Mouse (Mus musculus) MEL-GATA-1-ER (cell line): ENCODE measurements around the gene Scmh1.
"Not testable (repeated sequence)": the region's sequence is repeated elsewhere in the genome, so short reads cannot be mapped to it uniquely, and the experiment has no call there.

Source experiments
- DNase-seq: peaks from one replicate; pipeline ENCODE4 v3.0.0-alpha.2; 2012; ENCODE audit warnings: low read depth; ENCODE audit errors: extremely low read depth

Gene Scmh1

DNA sequence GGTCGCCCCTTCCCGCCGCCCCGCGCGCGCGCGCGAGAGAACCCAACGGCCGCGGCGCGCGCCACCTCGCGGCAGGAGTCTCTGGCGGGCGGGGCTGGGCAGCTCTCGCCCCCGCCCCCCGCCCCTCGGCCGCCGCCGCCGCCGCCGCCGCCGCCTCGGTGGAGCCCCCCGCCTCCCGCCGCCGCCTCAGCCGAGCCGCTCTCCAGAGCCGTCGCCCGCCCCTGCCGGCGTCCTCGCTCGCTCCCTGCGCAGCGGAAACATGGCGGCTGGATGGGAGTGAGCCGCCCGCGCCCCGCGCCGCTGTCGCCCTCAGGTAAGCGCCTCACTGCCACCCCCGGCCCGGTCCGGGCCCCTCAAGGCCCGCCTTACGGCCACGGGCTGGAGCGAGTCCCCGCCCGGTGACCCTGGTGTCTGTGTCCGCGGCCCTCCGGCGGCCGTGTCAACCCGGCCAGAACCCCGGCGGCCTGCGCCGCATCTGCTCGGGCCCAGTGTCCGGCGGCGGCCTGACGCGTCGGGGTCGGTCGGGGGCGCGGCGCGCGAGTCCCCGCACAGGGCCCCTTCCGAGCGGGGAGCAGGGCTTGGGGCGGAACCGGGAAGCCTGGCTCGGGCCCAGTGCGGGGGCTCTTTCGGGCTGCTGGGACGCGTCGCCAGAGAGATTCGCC lies at the start of gene Scmh1:
TSS of gene Scmh1 (plus strand) at position 138 of the 662 bp plus-strand sequence.
- DNase-seq: no peak

DNA sequence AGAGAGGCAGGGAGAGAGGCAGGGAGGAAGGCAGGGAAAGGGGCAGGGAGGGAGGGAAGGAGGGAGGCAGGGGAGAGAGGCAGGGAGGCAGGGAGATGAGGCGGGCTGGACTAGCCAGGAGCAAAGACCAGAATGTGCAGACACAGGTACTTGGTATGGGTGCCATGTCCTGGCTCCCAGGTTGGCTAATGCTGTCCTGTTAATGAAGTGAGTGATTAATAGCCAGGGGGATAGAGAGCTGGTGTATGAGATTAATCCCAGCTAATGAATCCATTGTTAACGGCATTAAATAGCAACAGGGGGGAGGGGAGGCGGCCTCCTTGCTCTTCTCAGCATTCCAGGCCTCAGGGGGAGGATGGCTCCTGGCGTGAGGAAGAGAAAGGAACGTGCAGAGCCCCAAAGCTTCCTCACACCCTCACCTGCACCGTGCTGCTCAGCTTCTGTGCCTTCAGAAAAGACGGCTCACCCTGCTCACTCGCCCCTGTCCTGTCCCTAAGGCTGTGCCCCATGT lies 45.0 kb upstream of the Scmh1 start:
- no peak for DNase-seq

DNA sequence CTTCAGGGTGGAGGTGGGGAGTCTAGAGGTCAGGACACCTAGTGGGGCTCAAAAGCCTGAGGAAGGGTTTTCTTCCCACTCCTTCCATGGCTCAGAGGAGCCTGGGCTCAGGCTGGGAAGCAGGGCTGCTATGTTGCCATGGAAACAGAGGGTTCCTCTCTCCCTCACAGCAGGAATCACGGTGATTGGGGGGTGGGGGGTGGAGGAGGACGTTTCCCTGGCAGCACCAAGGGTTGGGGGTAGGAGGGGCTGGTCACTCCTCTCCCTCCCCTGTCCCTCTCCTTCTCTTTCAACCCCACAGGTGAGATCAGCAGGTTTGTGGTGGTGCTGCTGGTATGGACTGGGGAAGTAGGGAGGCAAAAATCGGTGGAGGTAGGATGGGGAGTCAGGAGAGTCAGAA lies 40.4 kb upstream of the Scmh1 start:
- no peak for DNase-seq

DNA sequence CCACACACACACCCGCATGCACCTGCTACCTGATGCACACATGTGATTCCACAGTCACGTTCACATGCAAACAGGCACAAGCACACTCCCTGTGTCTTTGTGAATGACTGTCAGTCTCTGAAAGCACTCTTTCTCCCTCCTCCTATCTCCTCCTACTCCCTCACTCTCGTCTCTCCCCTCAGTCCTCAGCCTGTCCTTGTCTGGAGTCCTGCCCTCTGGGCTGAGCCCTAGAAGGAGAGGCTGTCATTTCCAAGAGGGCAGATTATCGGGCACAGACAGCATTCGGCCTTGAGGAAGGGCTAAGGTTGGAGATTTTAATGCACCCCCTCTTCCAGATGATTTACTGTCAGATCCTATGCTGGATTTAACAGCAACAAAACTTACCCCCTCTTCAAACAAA lies 39.6 kb upstream of the Scmh1 start:
- no peak for DNase-seq

DNA sequence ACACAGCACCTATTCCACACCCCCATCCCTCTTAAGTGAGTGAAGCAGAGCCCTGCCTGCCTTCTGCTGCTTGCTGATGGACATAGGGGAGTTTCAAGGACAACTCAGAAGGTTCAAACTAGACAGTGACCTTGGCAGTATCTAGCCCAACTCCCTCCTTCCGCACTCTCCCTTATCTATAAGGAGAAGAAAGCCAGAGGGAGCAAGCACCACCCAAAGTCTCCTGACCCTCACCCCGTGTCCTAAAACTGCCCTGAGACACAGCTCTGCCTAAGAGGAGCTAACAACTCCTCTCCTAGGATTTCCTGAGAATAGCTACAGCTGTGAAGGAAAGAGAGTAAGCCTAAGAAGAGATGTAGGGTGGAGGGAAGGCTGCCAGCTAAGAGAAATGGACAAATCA lies 37.0 kb upstream of the Scmh1 start:
- DNase-seq: no peak

DNA sequence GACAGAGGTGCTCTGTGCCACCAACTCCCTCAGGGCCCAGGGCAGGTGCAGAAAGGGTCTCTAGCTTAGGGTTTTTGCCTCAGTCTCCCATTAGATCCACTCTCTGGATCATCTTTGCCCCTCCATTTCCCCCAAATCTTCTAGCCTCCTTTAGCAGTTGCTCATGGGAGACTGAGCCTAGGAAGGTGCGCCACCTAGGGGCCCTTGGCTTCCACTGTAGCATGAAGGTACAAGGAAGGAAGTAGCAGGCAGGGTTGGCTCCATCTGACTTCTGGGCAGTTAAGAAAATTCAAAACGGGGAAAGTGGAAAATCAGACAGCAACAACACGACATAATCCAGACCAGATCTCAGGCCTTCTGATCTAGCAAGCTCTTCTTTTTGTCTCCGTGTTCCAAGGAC lies 36.4 kb upstream of the Scmh1 start:
- DNase-seq: peak; percentile 52

DNA sequence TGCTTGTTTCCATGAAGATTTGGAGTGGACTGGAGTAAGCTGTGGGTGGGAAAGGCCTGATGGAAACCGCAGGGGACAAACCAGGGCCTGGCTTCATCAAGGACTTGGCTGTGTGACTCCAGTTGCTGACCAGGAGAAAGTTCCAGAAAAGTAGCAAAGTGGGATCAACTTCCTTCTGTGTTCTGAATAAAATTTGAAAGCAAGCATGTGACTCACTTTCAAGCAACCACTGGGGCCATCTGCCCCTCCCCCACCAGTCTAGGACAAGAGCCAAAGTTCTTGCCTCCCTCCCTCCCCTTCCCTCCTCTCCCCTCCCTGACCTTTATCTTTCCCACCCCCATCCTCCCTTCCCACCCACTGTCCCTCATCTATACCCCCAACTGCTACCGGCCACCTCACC lies 35.9 kb upstream of the Scmh1 start:
- no peak for DNase-seq

DNA sequence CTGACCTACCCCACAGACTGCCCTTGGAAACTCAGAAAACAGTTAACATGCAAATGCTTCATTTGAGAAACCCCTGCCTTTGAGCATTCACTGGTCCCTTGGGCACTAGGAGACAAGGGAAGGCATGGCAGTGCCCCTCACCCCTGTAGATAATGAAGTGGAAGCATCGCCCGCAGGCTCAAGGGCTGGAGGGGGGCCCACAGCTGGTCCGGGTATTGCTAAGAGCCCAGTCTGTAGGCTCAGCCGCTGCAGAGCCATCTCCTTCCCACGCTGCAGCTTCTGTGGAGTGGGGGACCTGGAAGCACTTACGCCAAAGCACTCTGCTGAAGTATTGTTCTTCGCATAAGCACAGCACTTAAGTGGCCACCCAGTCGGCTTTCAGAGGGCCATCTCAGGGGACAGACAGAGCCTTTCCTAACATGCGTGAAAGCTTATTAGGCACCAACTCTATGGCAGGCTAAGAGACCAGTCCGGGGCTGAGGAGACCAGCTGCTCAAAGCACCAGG lies 35.2 kb upstream of the Scmh1 start:
- no peak for DNase-seq

DNA sequence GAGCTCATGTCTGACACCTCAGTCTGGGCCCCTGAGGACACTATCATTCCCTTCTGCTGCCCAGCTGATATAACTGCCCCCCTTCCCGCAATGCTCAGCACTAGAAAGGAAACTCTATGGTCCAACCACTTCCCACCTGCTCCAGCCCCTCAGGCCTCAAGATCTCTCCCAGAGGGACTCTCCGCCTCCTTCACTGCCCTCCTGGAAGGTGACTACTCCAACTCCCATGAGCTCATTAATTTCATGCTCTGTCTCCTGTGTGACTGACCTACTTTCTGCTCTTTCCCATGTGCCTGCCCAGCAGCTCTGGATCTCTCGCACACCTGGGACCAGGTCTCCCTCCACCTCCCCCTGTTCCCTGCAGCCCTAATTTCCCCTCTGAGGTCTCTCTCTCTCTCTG lies 32.2 kb upstream of the Scmh1 start:
- DNase-seq: no peak

DNA sequence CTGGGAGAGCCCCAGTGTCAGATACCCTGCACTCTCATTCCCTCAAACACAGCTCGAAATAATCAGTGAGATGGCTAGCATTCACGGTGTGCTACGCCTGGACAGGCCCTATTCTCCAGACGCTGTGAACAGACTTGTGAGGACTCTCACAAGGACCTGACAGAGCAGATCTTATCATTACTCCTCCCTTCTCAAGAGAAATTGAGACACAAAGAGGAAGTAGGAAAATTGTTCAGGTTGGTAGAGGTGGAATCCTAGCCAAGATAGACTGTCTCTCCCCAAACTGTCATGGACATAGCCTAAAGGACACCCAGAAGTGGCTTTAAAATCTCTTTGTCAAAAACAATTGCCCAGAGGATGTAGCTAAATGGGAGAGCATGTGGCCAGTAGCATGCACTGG lies 31.3 kb upstream of the Scmh1 start:
- peak; percentile 20 for DNase-seq

DNA sequence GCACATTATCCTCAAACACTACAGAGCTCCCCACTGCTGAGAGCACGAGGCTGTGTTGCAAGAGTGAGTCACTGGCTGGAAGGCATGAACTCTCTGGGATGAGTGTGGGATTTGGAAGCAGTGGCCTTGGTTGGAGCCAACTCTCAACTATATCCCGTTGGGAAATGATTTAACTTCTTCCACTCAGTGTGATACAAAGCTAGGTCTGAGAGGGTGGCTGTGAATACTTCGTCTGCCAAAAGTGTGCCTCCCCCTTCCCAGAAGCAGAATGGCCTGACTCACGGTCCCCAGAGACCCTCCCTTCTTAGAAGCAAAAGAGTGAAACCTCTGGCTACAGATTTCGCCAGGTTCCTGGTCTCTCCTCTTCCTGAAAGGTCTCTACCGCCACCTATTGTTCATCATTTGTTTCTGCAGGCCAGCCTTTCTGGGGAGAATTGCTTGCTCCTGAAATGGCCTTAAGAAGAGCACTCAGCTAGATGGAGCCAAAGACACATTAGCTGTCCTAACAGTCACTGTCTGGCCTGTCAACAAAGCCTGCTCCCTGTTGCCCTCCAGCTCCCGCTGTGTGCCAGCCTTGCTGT lies 24.2 kb upstream of the Scmh1 start:
- peak; percentile 84 for DNase-seq

DNA sequence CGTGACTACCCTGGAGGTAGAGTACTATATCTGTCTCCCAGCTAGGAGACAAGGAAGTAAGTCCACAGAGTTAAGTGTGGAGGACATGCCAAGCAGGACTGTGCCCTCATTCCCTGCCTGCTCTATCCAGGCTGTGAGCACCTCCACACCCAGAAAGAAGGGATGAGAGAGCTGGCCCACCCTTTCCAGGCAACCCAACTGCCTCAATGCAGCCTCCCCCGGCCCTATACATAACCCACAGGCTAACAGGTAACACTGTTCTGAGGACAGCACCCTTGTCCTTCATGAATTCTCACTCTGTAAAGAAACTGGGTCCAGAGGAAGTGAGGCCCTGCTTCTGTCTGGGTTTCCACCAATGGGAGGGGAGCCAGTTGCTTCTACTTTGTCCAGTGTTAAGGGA lies 19.6 kb upstream of the Scmh1 start:
- DNase-seq: no peak

DNA sequence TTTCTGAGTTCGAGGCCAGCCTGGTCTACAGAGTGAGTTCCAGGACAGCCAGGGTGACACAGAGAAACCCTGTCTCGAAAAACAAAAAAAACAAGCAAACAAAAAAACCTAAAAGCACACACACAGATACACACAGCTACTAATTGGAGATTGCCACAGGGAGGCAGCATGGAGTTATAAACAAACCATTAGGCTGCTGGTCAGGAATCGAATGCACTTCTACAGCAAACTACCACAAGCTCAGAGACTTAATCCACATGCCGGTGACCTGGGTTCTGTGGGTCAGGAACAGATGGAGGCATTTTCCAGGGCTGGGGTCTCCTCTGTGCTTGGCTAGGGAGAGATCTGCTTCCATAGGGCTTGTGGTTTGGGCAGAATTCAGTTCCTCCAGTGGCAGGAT lies 17.6 kb upstream of the Scmh1 start:
- DNase-seq: no peak

DNA sequence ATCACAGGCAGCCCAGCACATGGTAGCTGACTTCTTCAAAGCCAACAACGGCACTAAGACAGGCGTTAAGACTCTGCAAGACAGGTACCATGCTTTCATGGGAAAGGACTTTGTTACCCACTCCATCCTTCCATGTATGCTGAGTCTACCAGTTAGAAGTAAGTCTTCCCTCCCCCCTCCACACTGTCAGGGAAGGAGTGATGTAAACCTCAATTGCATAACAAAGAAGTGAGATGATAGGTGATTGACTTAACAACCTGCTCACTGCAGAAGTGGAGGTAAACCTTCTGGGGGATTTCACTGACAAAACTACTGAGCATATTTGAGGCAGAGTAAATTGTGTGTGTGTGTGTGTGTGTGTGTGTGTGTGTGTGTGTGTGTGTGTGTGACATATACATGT lies 17.1 kb upstream of the Scmh1 start:
- no peak for DNase-seq

DNA sequence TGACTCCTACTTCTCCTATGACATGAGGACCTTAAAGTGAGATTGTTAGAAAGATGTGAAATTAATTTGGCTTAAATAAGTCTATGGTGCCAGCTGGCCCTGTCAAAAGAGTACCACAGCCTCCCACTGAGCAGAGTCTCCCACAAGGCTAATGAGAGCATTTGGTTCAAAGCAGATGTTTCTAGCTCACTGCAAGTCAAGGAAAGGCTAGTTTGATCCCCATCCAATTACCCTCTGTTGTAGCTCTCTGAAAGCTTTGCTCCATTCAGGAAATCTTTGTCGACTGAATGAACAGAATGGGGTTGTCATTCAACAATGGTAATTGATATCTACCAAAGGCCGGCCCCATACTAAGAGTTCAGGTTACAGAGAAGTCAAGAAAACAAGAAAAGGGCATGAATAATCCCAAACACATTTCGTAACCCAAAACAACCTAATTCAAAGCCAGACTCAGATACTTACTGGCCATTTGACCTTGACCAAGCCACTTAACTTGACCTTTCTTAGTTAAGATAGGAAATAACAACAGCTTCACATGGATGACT lies 16.0 kb upstream of the Scmh1 start:
- no peak for DNase-seq

DNA sequence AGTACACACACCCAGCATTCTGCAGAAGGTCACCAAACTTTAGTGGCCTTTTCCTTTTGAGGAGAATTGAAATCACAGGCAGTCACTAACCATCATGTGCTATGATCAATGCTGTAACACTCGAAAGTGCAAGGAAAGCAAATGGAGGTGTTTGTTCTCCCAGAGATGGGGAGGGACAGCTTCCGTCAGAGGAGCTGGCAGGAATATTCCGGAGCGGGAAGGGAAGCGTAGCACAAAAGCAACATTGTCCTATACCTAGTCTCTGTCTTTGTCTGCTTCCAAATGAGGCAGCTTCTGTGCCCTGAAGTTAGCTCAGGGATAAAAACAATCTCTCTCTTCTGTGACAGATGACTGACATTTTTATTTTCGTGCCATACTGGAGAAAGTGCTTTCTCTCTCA lies 15.5 kb upstream of the Scmh1 start:
- no peak for DNase-seq

DNA sequence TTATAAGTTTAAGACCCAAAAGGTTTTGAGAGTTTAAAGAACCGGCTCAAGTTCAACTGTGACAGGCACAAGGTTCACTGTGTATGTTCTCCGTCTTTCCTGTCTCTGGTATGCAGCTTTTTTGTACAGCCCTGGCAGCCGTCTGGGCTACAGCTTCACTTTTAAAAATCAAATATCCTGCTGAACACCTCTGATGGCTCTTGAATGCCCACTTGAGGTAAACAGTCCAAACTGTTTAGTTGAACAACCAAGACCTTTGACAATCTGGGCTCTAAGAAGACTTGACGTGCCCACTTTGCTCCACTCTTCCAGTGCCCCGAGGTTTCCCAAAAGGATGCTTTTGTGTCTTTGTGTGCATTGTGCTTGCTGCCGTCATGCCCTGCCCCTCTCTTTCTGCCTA lies 13.5 kb upstream of the Scmh1 start:
- DNase-seq: no peak

DNA sequence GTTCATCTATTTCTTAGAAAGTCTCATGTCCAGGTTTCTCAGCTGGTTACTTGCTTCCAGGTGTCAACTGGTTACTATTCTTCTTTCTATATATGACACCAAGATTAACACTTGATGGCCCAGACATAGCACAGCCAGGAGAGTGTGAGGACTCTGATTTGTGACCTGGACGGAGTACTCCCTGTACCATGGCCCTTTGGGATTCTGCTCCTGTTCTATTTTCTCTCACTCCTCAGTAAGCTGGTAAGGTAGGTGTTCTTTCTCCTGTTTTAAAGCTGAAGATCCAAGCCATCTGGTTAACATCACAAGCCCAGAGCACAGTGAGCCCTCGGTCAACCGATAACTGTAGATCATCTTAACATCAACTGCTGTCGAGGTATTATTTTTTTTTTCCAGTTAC lies 12.7 kb upstream of the Scmh1 start:
- no peak for DNase-seq

DNA sequence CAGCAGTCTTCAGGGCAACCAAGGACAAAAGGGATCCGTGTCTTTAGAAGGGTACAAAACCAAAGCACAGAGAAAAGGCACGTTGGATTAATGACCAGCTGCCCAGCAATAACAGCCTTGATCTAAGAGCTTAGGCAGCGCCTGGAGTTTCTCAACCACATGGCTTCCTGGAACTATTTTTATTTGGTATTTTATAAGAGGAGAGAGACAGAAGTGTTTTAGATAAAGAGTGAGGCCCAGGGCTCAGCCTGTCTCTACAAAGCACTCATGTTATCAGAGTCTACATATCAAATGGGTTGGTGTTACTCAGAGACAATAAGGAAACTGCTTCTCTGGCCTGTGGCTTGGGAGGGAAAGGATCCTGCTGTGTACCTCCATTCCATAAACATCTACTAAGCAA lies 12.3 kb upstream of the Scmh1 start:
- DNase-seq: peak; percentile 66

DNA sequence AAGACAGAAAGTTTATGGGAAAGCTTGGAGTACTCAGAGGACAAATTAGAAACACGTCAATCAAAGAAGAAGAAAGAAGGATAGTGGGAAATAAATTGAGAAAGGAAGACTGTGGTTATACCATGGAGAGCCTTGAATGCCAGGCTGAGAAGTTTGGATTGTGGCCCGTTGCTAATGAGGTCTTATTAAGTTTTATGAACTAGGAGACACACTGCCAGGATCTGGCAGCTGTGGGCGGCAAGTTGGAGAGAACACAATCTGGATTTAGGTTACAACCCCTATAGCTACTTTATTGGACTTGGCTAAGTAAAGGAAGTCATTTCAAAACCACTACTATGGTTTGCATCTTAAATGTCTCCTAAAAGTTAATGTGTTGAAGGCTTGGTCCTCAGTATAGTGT lies 4.8 kb upstream of the Scmh1 start:
- no peak for DNase-seq

DNA sequence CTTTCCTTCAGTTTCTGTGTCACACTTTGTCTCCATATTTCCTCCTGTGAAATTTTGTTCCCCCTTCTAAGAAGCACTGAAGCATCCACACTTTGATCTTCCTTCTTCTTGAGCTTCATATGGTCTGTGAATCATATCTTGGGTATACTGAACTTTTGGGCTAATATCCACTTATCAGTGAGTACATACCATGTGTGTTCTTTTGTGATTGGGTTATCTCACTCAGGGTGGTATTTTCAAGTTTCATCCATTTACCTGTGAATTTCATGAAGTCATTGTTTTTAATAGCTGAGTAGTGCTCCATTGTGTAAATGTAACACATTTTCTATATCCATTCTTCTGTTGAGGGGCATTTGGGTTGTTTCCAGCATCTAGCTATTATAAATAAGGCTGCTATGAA lies 3.0 kb upstream of the Scmh1 start:
- DNase-seq: not testable (repeated sequence)

DNA sequence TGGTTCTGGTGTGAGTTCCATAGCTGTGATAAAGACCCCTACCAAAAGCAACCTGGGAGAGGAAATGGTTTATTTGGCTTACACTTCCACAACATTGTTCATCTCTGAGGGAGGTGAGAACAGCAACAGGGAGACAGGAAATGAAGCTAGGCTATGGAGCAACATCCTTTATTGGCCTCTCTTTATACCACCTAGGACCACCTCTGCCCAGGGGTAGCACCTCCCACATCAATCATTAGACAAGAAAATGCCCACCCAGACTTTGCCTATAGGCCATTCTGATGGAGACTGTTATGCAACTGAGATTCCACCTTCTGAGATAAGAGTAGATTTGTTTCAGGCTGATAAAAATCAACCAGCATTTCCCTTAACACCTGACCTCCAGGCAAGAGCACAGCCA lies 834 bp upstream of the Scmh1 start:
- DNase-seq: no peak

DNA sequence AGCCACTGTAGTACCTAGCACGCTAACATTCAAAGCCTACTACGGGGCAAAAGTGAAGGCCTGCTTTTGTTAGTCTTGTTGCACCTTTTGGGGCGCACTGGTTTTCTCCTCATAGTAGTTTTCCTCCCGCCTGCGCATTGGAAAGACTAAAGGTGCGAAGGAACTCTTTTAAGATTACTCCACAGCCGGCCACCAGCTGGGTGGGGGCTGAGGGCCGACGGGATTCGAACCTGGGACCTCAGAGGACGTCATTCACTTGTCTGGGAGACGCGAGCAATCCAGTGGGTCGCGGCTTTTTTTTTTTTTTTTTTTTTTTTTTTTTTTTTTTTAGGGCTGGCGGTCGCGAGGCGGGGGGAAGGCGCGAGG lies 320 bp upstream of the Scmh1 start:
- no peak for DNase-seq
